Mouse (Mus musculus) kidney, embryonic 15.5 days (tissue): ENCODE data around the gene Zdbf2. TPM values are rescaled to one million over a fixed set of nuclear protein-coding genes. Genes with fewer than 3 reads are reported as not detected.

Experiments used
- ATAC-seq: fragments of 200-750 bp; cut with Nextera tagmentation; replicated peaks from 2 replicates; pipeline ENCODE4 v1.8.0; 2017; ENCODE audit warnings: moderate TSS enrichment; ENCODE audit not compliant: low FRiP score
- H3K27ac ChIP-seq: fragments of 300-500 bp; sonication (generic); 2 replicates; pipeline ENCODE4 v1.5.1; 2015; ENCODE audit warnings: mild to moderate bottlenecking, inconsistent platforms
- H3K27me3 ChIP-seq: fragments of 300-500 bp; sonication (generic); 2 replicates; pipeline ENCODE4 v1.6.1; 2015; ENCODE audit warnings: inconsistent platforms
- H3K36me3 ChIP-seq: fragments of 300-500 bp; sonication (generic); 2 replicates; pipeline ENCODE4 v1.6.1; 2015; ENCODE audit warnings: inconsistent platforms
- H3K4me1 ChIP-seq: fragments of 300-500 bp; sonication (generic); 2 replicates; pipeline ENCODE4 v1.6.1; 2015; ENCODE audit warnings: inconsistent platforms
- H3K4me2 ChIP-seq: fragments of 300-500 bp; sonication (generic); 2 replicates; pipeline ENCODE4 v1.6.1; 2015; ENCODE audit warnings: moderate library complexity, mild to moderate bottlenecking, inconsistent platforms
- H3K4me3 ChIP-seq: fragments of 300-500 bp; sonication (generic); replicated peaks from 2 replicates; pipeline ENCODE4 v1.5.1; 2015; ENCODE audit warnings: mild to moderate bottlenecking, inconsistent platforms
- H3K9ac ChIP-seq: fragments of 300-500 bp; sonication (generic); 2 replicates; pipeline ENCODE4 v1.6.1; 2015; ENCODE audit warnings: mild to moderate bottlenecking, inconsistent platforms
- H3K9me3 ChIP-seq: fragments of 300-500 bp; sonication (generic); replicated peaks from 2 replicates; pipeline ENCODE4 v1.6.1; 2016; ENCODE audit warnings: inconsistent platforms
- WGBS: fragments of 180-500 bp; shearing (Covaris S2); methylation state at CpG from one replicate; pipeline ENCODE4 v1.1.7; 2015; ENCODE audit warnings: mixed read lengths; 5-methylcytosine and 5-hydroxymethylcytosine counted together
- polyA plus RNA-seq: library from polyadenylated mRNA; unstranded; fragments of >200 nt; fragmentation: Nextera tagmentation; extraction: Ambion mirVana; gene quantifications from 2 replicates; pipeline ENCODE4 v1.2.1, GENCODE M21; 2015

The Zdbf2 gene
- 8.4 and 9.1 TPM in 2 replicates for polyA plus RNA-seq

DNA sequence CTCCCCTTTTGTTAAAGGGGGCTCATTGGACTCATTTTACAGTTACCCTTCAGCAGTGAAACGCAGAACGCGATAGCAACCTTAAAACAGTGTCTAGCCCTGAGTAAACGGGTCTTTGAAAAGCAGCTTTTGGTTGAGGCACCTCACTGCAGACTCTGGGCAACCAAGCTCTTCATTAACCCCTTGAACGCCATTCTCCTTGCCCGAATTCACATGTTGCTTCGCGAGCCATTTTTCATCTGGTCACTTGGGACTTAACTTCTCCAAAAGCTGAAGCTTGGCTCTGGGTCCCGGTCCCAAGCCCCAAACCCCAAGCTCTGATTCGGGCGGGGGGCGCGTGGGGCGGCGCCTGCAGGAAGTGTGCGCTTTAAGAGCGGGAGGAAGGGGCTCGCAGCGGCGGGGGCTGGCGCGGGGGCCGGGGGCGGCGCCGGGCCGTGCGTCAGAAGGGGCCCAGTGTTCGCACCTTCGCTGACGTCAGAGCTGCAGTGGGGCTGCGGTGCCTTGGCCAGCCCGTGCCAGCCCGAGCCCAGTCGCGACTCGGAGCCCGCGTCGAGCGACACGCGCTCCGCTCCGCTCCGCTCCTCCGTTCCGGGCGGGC is at the start of gene Zdbf2:
Gene Zdbf2, plus strand, starts transcription at position 525 of the 598 bp plus-strand sequence.
- peak within 1 kb of the TSS; percentile 62 for H3K9ac ChIP-seq
- no peaks in the 10 kb centered on the region for H3K9me3 ChIP-seq
- peak within 1 kb of the TSS; percentile 64 for H3K4me3 ChIP-seq
- ATAC-seq, result peak; percentile 83
- under 1% methylated on average over 42 of the region's 49 CpGs for WGBS
- peak within 1 kb of the TSS; percentile 48; the same call in 1 of the 2 replicates for H3K27ac ChIP-seq
- H3K4me1 ChIP-seq, result peaks cover 14% of the 10 kb centered on the region
- no peaks in the 10 kb centered on the region for H3K36me3 ChIP-seq
- H3K4me2 ChIP-seq, result peak within 1 kb of the TSS; percentile 83
- H3K27me3 ChIP-seq, result peaks cover 91% of the 10 kb centered on the region

DNA sequence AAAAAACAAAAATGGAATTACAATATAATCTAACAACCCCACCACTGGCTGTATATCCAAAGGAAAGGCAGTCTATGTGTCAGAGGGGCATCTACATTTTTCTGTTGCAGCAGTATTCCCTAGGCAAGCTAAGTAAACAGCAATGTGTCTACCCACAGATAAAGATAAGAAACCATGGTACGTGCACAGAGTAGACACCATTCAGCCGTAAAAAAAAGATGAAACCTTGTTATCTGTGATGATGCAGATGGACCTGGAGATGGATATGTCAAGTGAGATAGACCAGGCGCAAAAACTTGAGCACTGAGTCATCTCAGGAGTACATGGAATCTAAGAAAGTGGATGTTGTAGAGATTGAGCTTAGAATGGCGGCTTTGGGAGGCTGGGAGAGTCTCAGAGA is 48.1 kb upstream of the Zdbf2 start:
- WGBS, result 79% methylated on average over 4 of the region's 4 CpGs
- Histone ChIP-seq H3K9me3 (no peaks in the 10 kb centered on the region), H3K27ac (no peak overlapping the region), H3K27me3 (no peaks in the 10 kb centered on the region), H3K4me1 (peaks cover 9% of the 10 kb centered on the region; the same call in 1 of the 2 replicates), H3K9ac (no peak overlapping the region), H3K4me2 (no peak overlapping the region), H3K4me3 (no peak overlapping the region), H3K36me3 (no peaks in the 10 kb centered on the region)
- no peak for ATAC-seq

DNA sequence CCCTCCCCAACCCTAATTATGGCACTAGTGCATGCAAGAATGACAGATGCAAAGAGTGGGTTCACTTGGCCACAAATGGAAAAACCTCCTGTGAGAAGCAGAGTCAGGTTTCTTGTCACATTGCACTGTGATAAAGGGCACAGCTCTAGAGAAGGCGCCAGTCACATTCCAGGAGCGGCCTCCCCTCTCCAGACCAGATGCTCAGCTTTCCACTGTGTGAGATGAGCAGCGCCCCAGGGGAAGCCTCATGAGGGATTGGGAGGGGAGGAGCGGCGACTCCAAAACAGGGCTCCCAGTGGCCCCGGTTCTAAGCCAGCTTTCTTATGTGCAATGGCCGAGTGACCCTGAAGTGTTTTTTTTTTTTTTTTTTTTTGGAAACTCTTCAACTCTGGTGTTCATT is 47.2 kb upstream of the Zdbf2 start:
- WGBS, result 7% methylated on average over 7 of the region's 7 CpGs
- H3K9me3 ChIP-seq, result no peaks in the 10 kb centered on the region

GRCm38 (mm10) chr1:63227241-63227640 is 45.8 kb upstream of the Zdbf2 start:
- ATAC-seq, result no peak
- no peaks in the 10 kb centered on the region for H3K9me3 ChIP-seq
- no peak overlapping the region for H3K27ac ChIP-seq

More for the DNA sequence above, 47.2 kb upstream of the Zdbf2 start:
- Histone ChIP-seq H3K4me3 (no peak overlapping the region), H3K27me3 (no peaks in the 10 kb centered on the region), H3K9ac (no peak overlapping the region), H3K4me2 (no peak overlapping the region), H3K27ac (no peak overlapping the region), H3K4me1 (peaks cover 9% of the 10 kb centered on the region; the same call in 1 of the 2 replicates), H3K36me3 (no peaks in the 10 kb centered on the region)
- 0 out of 2 replicates have a peak, but pooled peaks have one; percentile 73 for ATAC-seq

GRCm38 (mm10) chr1:63237371-63237770 is 35.7 kb upstream of the Zdbf2 start:
- H3K27me3 ChIP-seq, result no peaks in the 10 kb centered on the region
- no peaks in the 10 kb centered on the region for H3K36me3 ChIP-seq

More at GRCm38 (mm10) chr1:63227241-63227640, 45.8 kb upstream of the Zdbf2 start:
- no peak overlapping the region for H3K4me2 ChIP-seq
- 43% methylated on average over 5 of the region's 5 CpGs for WGBS
- no peak overlapping the region for H3K4me3 ChIP-seq
- H3K4me1 ChIP-seq, result peaks cover 9% of the 10 kb centered on the region; the same call in 1 of the 2 replicates
- H3K27me3 ChIP-seq, result no peaks in the 10 kb centered on the region
- H3K9ac ChIP-seq, result no peak overlapping the region
- H3K36me3 ChIP-seq, result no peaks in the 10 kb centered on the region

GRCm38 (mm10) chr1:63239305-63239704 is 33.8 kb upstream of the Zdbf2 start:
- no peak overlapping the region for H3K4me2 ChIP-seq
- no peak for ATAC-seq
- no peaks in the 10 kb centered on the region for H3K9me3 ChIP-seq
- H3K4me1 ChIP-seq, result no peaks in the 10 kb centered on the region
- H3K4me3 ChIP-seq, result no peak overlapping the region
- no peak overlapping the region for H3K9ac ChIP-seq
- 62% methylated on average over 4 of the region's 4 CpGs for WGBS
- H3K27me3 ChIP-seq, result peaks cover 12% of the 10 kb centered on the region
- no peak overlapping the region for H3K27ac ChIP-seq
- H3K36me3 ChIP-seq, result no peaks in the 10 kb centered on the region

More at GRCm38 (mm10) chr1:63237371-63237770, 35.7 kb upstream of the Zdbf2 start:
- no peak overlapping the region for H3K9ac ChIP-seq
- H3K4me2 ChIP-seq, result no peak overlapping the region
- no peak for ATAC-seq
- no peaks in the 10 kb centered on the region for H3K9me3 ChIP-seq
- H3K4me3 ChIP-seq, result no peak overlapping the region
- WGBS, result 35% methylated on average over 5 of the region's 5 CpGs
- H3K4me1 ChIP-seq, result no peaks in the 10 kb centered on the region
- no peak overlapping the region for H3K27ac ChIP-seq

GRCm38 (mm10) chr1:63239751-63240150 is 33.3 kb upstream of the Zdbf2 start:
- 83% methylated on average over 8 of the region's 8 CpGs for WGBS
- Histone ChIP-seq H3K4me1 (no peaks in the 10 kb centered on the region), H3K9ac (no peak overlapping the region), H3K36me3 (no peaks in the 10 kb centered on the region), H3K4me2 (no peak overlapping the region), H3K27ac (no peak overlapping the region), H3K9me3 (no peaks in the 10 kb centered on the region), H3K4me3 (no peak overlapping the region), H3K27me3 (peaks cover 16% of the 10 kb centered on the region)
- no peak for ATAC-seq

DNA sequence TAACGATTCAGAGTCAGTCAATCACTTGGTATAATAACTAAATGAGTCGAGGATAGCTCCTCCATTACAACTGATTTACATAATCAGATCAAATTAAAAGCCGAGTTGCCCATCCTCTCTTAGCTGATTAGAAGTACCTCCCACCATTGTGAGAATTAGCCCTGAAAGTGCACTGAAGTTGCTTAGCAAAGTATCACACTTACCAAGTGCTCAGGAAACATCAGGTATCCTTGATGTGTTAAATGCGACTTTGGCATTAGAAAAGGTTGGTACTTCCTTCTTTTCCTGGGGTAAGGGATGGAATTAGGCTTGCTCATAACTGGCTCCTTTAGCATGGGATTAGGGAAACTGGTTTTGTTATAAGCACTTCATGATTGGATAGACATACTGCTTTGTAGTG is 29.2 kb upstream of the Zdbf2 start:
- Histone ChIP-seq H3K9ac (no peak overlapping the region), H3K27ac (no peak overlapping the region), H3K4me2 (no peak overlapping the region), H3K36me3 (no peaks in the 10 kb centered on the region), H3K4me1 (peaks cover 10% of the 10 kb centered on the region), H3K9me3 (no peaks in the 10 kb centered on the region), H3K4me3 (no peak overlapping the region), H3K27me3 (peaks cover 56% of the 10 kb centered on the region)
- ATAC-seq, result no peak
- 58% methylated on average over 4 of the region's 4 CpGs for whole genome bisulfite sequencing

GRCm38 (mm10) chr1:63246862-63247521 is 26.1 kb upstream of the Zdbf2 start:
- Histone ChIP-seq H3K27ac (no peak overlapping the region), H3K4me3 (peak overlapping the region; percentile 24), H3K9me3 (peaks cover 2% of the 10 kb centered on the region; the same call in 1 of the 2 replicates), H3K9ac (no peak overlapping the region), H3K4me2 (peak overlapping the region; percentile 62), H3K27me3 (peaks cover 86% of the 10 kb centered on the region), H3K4me1 (peaks cover 10% of the 10 kb centered on the region), H3K36me3 (no peaks in the 10 kb centered on the region)
- ATAC-seq, result peak; percentile 69
- 3% methylated on average over 16 of the region's 16 CpGs for WGBS

GRCm38 (mm10) chr1:63247831-63248359 is 25.2 kb upstream of the Zdbf2 start:
- Histone ChIP-seq H3K9me3 (peaks cover 2% of the 10 kb centered on the region; the same call in 1 of the 2 replicates), H3K4me3 (peak overlapping the region; percentile 39), H3K36me3 (no peaks in the 10 kb centered on the region), H3K4me2 (peak overlapping the region; percentile 62), H3K27ac (no peak overlapping the region), H3K9ac (no peak overlapping the region), H3K27me3 (peaks cover 95% of the 10 kb centered on the region), H3K4me1 (peaks cover 10% of the 10 kb centered on the region)
- under 1% methylated on average over 18 of the region's 18 CpGs for WGBS
- no peak for ATAC-seq

- Histone ChIP-seq H3K4me3 (peak overlapping the region; percentile 39), H3K27me3 (peaks cover 98% of the 10 kb centered on the region), H3K9ac (no peak overlapping the region), H3K9me3 (peaks cover 2% of the 10 kb centered on the region; the same call in 1 of the 2 replicates), H3K36me3 (no peaks in the 10 kb centered on the region), H3K27ac (no peak overlapping the region), H3K4me1 (peaks cover 10% of the 10 kb centered on the region), H3K4me2 (peak overlapping the region; percentile 62)
- 3% methylated on average over 44 of the region's 44 CpGs for WGBS
- ATAC-seq, result no peak
Measured at GRCm38 (mm10) chr1:63248360-63248851, 24.7 kb upstream of the Zdbf2 start.

- Histone ChIP-seq H3K4me3 (no peak overlapping the region), H3K9ac (no peak overlapping the region), H3K27me3 (peaks cover 95% of the 10 kb centered on the region), H3K27ac (no peak overlapping the region), H3K4me2 (no peak overlapping the region), H3K36me3 (no peaks in the 10 kb centered on the region), H3K9me3 (peaks cover 2% of the 10 kb centered on the region; the same call in 1 of the 2 replicates), H3K4me1 (peaks cover 10% of the 10 kb centered on the region)
- WGBS, result 51% methylated on average over 4 of the region's 4 CpGs
- ATAC-seq, result no peak
Measured at GRCm38 (mm10) chr1:63249261-63249660, 23.8 kb upstream of the Zdbf2 start.
